Mouse (Mus musculus): ENCODE measurements around the gene Trim8. TPM values are rescaled to one million over a fixed set of nuclear protein-coding genes. Genes with fewer than 3 reads are reported as not detected.

Trim8 gene
- polyA plus RNA-seq, 1 experiment from 2014 or later = 8.8 TPM

DNA sequence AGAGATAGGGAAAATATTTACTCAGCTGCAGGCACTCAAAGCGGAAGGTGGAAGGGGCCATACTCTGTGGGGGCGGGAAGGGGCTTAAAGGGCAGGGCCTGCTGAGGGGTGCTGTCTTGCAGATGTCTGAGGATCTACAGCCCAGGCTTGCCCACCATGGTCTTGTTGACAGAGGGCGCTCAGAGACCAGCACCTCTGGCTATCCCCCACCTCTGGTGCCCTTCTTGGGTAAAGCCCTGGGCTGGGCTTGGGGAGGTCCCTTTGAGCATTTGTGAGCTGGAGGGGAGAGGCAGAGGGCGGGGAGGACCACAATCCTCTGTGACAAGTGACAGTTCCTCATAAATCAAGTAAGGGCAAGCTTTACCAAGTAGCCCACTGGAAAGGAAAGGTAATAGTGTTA lies 31.6 kb downstream of the Trim8 start:
- H3K27ac ChIP-seq (replicated peaks) = 0 out of 2 replicates have a peak overlapping the region, but pooled peaks have one; percentile 14
- no peaks in the 10 kb centered on the region for H3K36me3 ChIP-seq (replicated peaks)
- ATAC-seq (ENCODE audit: insufficient read depth) = no peak

DNA sequence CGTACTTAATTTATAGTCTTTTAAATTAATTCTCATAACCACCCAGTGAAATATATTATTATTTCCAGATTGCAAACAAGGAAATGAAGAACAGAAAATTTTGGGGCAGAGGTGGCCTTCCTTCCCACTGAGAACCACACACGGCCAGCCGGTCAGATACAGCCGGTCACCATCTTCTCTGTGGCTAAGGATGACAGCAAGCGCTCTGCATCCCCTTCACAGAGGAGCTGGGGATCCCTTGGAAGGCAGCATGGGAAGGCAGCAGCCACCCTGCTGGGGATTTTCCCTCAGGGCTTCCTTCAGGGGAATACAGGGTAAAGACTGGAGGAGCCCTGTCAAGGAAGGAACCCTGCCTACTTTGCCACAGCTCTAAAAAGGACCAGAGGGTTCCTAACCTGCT lies 32.0 kb downstream of the Trim8 start:
- ATAC-seq (ENCODE audit: insufficient read depth) = no peak
- Histone ChIP-seq H3K9ac (no peak overlapping the region), H3K9me3 (replicated peaks) (no peaks in the 10 kb centered on the region), H3K27me3 (peaks cover 20% of the 10 kb centered on the region), H3K4me2 (no peak overlapping the region), H3K4me3 (replicated peaks) (no peak overlapping the region), H3K27ac (replicated peaks) (no peak overlapping the region), H3K4me1 (replicated peaks) (peaks cover 56% of the 10 kb centered on the region), H3K36me3 (replicated peaks) (no peaks in the 10 kb centered on the region)
- WGBS (ENCODE audit: insufficient replicate concordance) = 66% methylated on average over 5 of the region's 5 CpGs

More for the DNA sequence above, 31.6 kb downstream of the Trim8 start:
- H3K9ac ChIP-seq = no peak overlapping the region
- no peak overlapping the region for H3K4me2 ChIP-seq
- H3K9me3 ChIP-seq (replicated peaks) = no peaks in the 10 kb centered on the region
- no peak overlapping the region for H3K4me3 ChIP-seq (replicated peaks)
- WGBS (ENCODE audit: insufficient replicate concordance) = 47% methylated on average over 4 of the region's 4 CpGs
- H3K27me3 ChIP-seq = peaks cover 23% of the 10 kb centered on the region
- H3K4me1 ChIP-seq (replicated peaks) = peaks cover 60% of the 10 kb centered on the region

DNA sequence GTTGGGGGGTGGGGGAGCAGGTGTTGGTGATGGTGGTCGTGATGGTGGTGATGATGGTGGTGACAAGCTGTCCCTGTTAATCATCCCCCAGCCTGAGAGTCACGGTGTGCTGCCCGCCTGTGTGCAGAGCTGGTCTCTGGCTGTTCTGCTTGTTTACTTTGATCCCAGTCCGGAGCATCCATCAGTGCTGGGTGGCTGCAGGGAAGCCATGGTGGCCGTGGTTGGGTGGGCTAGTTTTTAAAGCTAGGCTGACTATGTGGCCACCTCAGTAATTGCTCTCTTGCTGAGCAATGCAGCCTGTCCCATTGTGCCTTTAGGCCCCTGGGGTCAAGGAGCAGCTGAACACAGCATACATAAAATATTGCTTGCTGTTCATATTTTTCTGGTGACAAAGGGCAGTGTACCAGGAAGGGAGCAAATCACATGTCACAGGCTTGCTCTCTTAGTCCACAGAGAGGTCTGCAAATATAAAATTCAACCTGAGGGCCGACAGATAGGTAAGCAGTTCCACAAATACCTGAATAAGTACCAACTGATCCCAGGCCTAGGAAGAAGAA lies 33.1 kb downstream of the Trim8 start:
- 52% methylated on average over 6 of the region's 6 CpGs for WGBS (ENCODE audit: insufficient replicate concordance)
- no peak overlapping the region for H3K27ac ChIP-seq (replicated peaks)
- H3K4me1 ChIP-seq (replicated peaks) = peaks cover 45% of the 10 kb centered on the region
- H3K4me3 ChIP-seq (replicated peaks) = no peak overlapping the region
- H3K9me3 ChIP-seq (replicated peaks) = no peaks in the 10 kb centered on the region
- H3K9ac ChIP-seq = no peak overlapping the region
- no peaks in the 10 kb centered on the region for H3K36me3 ChIP-seq (replicated peaks)
- no peak for ATAC-seq (ENCODE audit: insufficient read depth)
- peaks cover 10% of the 10 kb centered on the region for H3K27me3 ChIP-seq
- no peak overlapping the region for H3K4me2 ChIP-seq

GRCm38 (mm10) chr19:46537357-46537756 lies 35.9 kb downstream of the Trim8 start:
- no peak overlapping the region for H3K4me3 ChIP-seq (replicated peaks)
- H3K9me3 ChIP-seq (replicated peaks) = no peaks in the 10 kb centered on the region
- no peaks in the 10 kb centered on the region for H3K27me3 ChIP-seq
- H3K9ac ChIP-seq = no peak overlapping the region
- 0 out of 2 replicates have a peak, but pooled peaks cover 6% of the 10 kb centered on the region for H3K36me3 ChIP-seq (replicated peaks)
- no peak for ATAC-seq (ENCODE audit: insufficient read depth)
- WGBS (ENCODE audit: insufficient replicate concordance) = 81% methylated on average over 9 of the region's 9 CpGs
- no peak overlapping the region for H3K27ac ChIP-seq (replicated peaks)
- no peak overlapping the region for H3K4me2 ChIP-seq
- peaks cover 28% of the 10 kb centered on the region for H3K4me1 ChIP-seq (replicated peaks)

DNA sequence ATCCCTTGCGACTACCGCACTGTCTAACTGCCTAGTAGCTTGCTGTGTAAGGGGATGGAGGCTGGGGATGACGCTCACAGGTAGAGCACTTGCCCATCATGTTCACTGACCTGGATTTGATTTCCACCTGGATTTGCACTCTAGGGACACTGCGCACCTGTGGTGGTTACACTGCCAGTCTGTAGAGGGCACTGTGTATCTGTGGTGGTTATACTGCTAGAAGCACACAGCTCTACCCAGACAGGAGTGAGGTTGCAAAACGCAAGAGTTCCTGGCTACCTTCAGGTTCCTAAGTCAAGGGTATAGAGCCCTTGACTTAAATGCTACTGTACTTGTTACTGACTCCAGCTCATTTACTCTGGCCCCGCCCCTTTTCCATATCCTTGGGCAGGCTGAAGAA lies 36.7 kb downstream of the Trim8 start:
- Histone ChIP-seq H3K27me3 (no peaks in the 10 kb centered on the region), H3K27ac (replicated peaks) (no peak overlapping the region), H3K36me3 (replicated peaks) (0 out of 2 replicates have a peak, but pooled peaks cover 6% of the 10 kb centered on the region), H3K4me1 (replicated peaks) (peaks cover 19% of the 10 kb centered on the region), H3K4me2 (no peak overlapping the region), H3K9ac (no peak overlapping the region), H3K9me3 (replicated peaks) (no peaks in the 10 kb centered on the region), H3K4me3 (replicated peaks) (no peak overlapping the region)
- ATAC-seq (ENCODE audit: insufficient read depth) = no peak; the same call in 1 of the 2 replicates
- 75% methylated on average over 6 of the region's 6 CpGs for WGBS (ENCODE audit: insufficient replicate concordance)

DNA sequence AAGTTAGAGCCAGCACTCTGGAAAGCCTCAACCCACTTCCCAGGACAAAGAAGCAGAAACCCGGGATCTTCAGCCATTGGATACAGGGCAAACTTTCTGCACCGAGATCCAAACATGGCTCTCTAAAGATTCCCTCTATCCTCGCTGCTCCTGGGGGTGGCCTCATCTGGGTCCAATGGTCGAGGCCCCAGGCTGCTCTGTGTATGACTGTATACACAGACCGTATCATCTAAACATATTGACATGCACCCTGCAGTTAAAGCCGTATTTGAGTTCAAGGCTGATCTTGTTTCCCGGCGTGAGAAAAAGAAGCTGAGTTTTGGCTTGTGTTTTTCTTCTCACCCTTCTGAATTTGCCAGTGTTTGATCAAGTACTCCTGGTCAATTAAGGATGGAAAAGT lies 41.2 kb downstream of the Trim8 start:
- Histone ChIP-seq H3K9me3 (replicated peaks) (no peaks in the 10 kb centered on the region), H3K4me1 (replicated peaks) (peaks cover 15% of the 10 kb centered on the region; the same call in 1 of the 2 replicates), H3K4me3 (replicated peaks) (no peak overlapping the region), H3K27me3 (no peaks in the 10 kb centered on the region), H3K4me2 (no peak overlapping the region), H3K36me3 (replicated peaks) (0 out of 2 replicates have a peak, but pooled peaks cover 6% of the 10 kb centered on the region), H3K9ac (no peak overlapping the region), H3K27ac (replicated peaks) (no peak overlapping the region)
- no peak; the same call in 1 of the 2 replicates for ATAC-seq (ENCODE audit: insufficient read depth)
- 70% methylated on average over 8 of the region's 8 CpGs for WGBS (ENCODE audit: insufficient replicate concordance)

GRCm38 (mm10) chr19:46547565-46547964 lies 46.1 kb downstream of the Trim8 start:
- 68% methylated on average over 6 of the region's 6 CpGs for WGBS (ENCODE audit: insufficient replicate concordance)
- no peak for ATAC-seq (ENCODE audit: insufficient read depth)
- H3K27ac ChIP-seq (replicated peaks) = no peak overlapping the region
- H3K4me3 ChIP-seq (replicated peaks) = no peak overlapping the region
- peaks cover 7% of the 10 kb centered on the region; the same call in 1 of the 2 replicates for H3K4me1 ChIP-seq (replicated peaks)
- H3K4me2 ChIP-seq = no peak overlapping the region
- no peaks in the 10 kb centered on the region for H3K9me3 ChIP-seq (replicated peaks)
- peaks cover 14% of the 10 kb centered on the region for H3K36me3 ChIP-seq (replicated peaks)
- H3K9ac ChIP-seq = no peak overlapping the region
- H3K27me3 ChIP-seq = no peaks in the 10 kb centered on the region

DNA sequence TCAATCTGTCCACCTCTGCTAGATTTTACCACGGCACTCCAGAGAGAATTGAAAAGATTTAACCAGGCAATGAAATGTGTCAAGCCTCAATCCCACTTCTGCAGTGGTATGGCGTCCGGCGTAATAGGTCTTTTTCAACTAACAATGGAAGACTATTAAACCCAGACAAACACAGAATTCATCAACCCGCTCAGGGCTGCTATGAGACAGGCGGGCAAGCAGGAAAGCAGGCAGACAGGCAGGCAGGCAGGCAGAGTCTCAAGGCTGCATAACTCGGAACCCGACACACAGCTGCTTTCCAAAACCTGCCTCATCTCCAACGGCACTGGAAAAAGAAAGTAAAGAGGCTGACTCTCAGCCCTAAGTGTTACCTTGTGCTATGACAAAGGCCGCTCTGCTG lies 46.6 kb downstream of the Trim8 start:
- no peak overlapping the region for H3K9ac ChIP-seq
- no peaks in the 10 kb centered on the region for H3K9me3 ChIP-seq (replicated peaks)
- no peak for ATAC-seq (ENCODE audit: insufficient read depth)
- H3K4me1 ChIP-seq (replicated peaks) = peaks cover 12% of the 10 kb centered on the region
- WGBS (ENCODE audit: insufficient replicate concordance) = 78% methylated on average over 10 of the region's 10 CpGs
- H3K27me3 ChIP-seq = no peaks in the 10 kb centered on the region
- H3K4me2 ChIP-seq = no peak overlapping the region
- H3K36me3 ChIP-seq (replicated peaks) = peaks cover 14% of the 10 kb centered on the region
- H3K27ac ChIP-seq (replicated peaks) = no peak overlapping the region
- no peak overlapping the region for H3K4me3 ChIP-seq (replicated peaks)

DNA sequence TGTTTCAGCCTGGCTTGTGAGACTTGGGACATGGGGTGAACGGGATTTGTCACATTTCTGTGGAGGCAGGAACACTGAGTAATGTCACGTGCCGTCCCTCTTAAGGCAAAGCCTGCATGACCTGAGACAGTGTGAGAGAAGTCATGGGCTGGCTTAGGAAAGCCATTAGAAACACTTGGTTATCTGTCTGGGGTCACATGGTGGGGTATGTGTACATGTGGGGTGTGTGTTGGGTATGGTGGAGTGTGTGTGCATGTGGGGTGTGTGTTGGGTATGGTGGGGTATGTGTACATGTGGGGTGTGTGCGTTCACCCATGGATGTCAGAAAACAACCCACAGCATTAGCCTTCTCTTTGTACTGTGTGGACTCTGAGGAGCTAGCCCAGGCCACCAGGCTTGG lies 48.9 kb downstream of the Trim8 start:
- Histone ChIP-seq H3K9me3 (replicated peaks) (no peaks in the 10 kb centered on the region), H3K27me3 (no peaks in the 10 kb centered on the region), H3K4me2 (no peak overlapping the region), H3K9ac (no peak overlapping the region), H3K4me3 (replicated peaks) (no peak overlapping the region), H3K36me3 (replicated peaks) (peaks cover 14% of the 10 kb centered on the region), H3K27ac (replicated peaks) (no peak overlapping the region), H3K4me1 (replicated peaks) (peaks cover 31% of the 10 kb centered on the region)
- WGBS (ENCODE audit: insufficient replicate concordance) = 76% methylated on average over 4 of the region's 4 CpGs
- no peak for ATAC-seq (ENCODE audit: insufficient read depth)

GRCm38 (mm10) chr19:46552496-46552895 lies 51.0 kb downstream of the Trim8 start:
- no peak overlapping the region for H3K27ac ChIP-seq (replicated peaks)
- ATAC-seq (ENCODE audit: insufficient read depth) = no peak
- 49% methylated on average over 3 of the region's 4 CpGs for WGBS (ENCODE audit: insufficient replicate concordance)

DNA sequence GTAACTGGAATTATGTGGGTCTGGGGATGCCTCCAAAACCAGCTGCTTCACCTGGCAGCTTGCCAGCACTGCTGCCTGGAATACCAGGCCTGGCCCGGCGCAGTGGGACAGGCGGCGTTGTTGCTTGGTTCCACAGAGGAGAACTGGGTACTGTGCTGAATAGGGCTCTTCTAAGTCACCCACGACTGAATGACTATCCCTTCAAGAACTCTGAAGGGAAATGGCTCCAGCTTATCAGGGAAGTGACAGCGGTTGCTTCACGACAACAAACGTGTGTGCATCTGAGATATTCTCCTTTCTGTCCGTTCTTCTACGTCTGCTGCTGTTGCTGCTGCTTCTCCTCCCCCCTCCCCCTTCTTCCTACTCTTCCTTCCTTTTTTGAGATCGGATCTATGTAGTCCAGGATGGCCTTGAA lies 52.0 kb downstream of the Trim8 start:
- ATAC-seq (ENCODE audit: insufficient read depth) = peak; percentile 86
- no peaks in the 10 kb centered on the region for H3K27me3 ChIP-seq
- H3K4me3 ChIP-seq (replicated peaks) = peak overlapping the region; percentile 8; the same call in 1 of the 2 replicates
- 9% methylated on average over 11 of the region's 11 CpGs for WGBS (ENCODE audit: insufficient replicate concordance)
- peak overlapping the region; percentile 84 for H3K27ac ChIP-seq (replicated peaks)
- peaks cover 32% of the 10 kb centered on the region for H3K4me1 ChIP-seq (replicated peaks)
- H3K9ac ChIP-seq = peak overlapping the region; percentile 53
- H3K36me3 ChIP-seq (replicated peaks) = peaks cover 17% of the 10 kb centered on the region
- H3K9me3 ChIP-seq (replicated peaks) = no peaks in the 10 kb centered on the region
- peak overlapping the region; percentile 60 for H3K4me2 ChIP-seq

More at GRCm38 (mm10) chr19:46552496-46552895, 51.0 kb downstream of the Trim8 start:
- H3K4me3 ChIP-seq (replicated peaks) = no peak overlapping the region
- no peaks in the 10 kb centered on the region for H3K9me3 ChIP-seq (replicated peaks)
- H3K4me2 ChIP-seq = no peak overlapping the region
- H3K27me3 ChIP-seq = no peaks in the 10 kb centered on the region
- no peak overlapping the region for H3K9ac ChIP-seq
- H3K4me1 ChIP-seq (replicated peaks) = peaks cover 32% of the 10 kb centered on the region
- H3K36me3 ChIP-seq (replicated peaks) = peaks cover 17% of the 10 kb centered on the region

DNA sequence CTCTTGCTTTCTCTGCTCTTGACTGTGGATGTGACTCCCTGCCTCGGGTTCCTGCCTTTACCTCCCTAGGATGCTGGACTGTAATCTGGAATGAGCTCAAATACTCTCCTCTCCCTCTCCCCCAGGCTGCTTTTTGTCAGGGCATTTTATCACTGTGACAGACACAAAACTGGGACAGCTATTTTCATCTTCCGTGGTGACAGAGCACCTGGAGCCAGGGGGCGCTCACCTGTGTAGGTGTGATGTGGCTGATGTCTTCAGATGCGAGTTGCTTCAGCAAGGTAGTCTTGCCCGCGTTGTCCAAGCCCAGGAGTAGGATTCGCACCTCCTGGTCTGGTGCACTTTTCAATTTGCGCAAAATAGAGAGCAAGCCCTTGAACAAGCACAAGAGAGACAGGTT lies 56.5 kb downstream of the Trim8 start:
- Histone ChIP-seq H3K9ac (no peak overlapping the region), H3K4me3 (replicated peaks) (no peak overlapping the region), H3K36me3 (replicated peaks) (0 out of 2 replicates have a peak, but pooled peaks cover 2% of the 10 kb centered on the region), H3K27me3 (no peaks in the 10 kb centered on the region), H3K9me3 (replicated peaks) (no peaks in the 10 kb centered on the region), H3K27ac (replicated peaks) (no peak overlapping the region), H3K4me1 (replicated peaks) (peaks cover 35% of the 10 kb centered on the region), H3K4me2 (no peak overlapping the region)
- ATAC-seq (ENCODE audit: insufficient read depth) = no peak
- WGBS (ENCODE audit: insufficient replicate concordance) = 72% methylated on average over 8 of the region's 8 CpGs

All from liver, embryonic 15.5 days (tissue).